Mouse (Mus musculus): ENCODE measurements at regions not wholly inside any gene's neighbourhood (a gene's known extent, or its start where the extent isn't known, plus 50 kb on each side); places are given as distances from the start of the nearest gene placed in this dataset.
"Not testable (repeated sequence)": the region's sequence is repeated elsewhere in the genome, so short reads cannot be mapped to it uniquely, and the experiment has no call there.

GRCm38 (mm10) chr5:16937840-16938239, 146.2 kb downstream of the Gm28710 start:
- DNase-seq (ENCODE audit: low spot score) = peak; percentile 27

GRCm38 (mm10) chr5:16947430-16947829, 155.8 kb downstream of the Gm28710 start:
- no peak for DNase-seq (ENCODE audit: low spot score)

GRCm38 (mm10) chr5:16967735-16968134, 176.1 kb downstream of the Gm28710 start:
- no peak for DNase-seq (ENCODE audit: low spot score)

DNA sequence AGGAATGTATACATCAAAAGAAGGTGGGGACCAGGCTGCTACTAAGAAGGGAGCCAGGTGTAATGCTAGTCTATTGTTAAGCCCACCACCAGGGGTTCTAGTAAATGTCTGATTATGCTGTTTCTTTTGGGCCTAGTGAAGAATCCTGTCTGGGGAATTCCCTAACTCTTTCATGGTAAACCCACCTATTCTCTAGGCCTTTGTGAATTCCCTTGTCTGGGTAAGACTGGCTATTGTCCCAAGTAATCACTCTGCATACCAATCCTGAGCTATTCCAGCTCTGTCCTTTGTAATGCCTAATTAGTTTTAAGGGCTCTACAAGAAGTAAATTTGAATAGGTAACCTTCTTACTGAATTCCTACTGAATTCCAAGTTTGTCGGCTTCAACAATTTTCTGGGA, 177.2 kb downstream of the Gm28710 start:
- not testable (repeated sequence) for DNase-seq (ENCODE audit: low spot score)

- no peak for DNase-seq (ENCODE audit: low spot score)
Measured at GRCm38 (mm10) chr5:16973206-16973896, 181.7 kb downstream of the Gm28710 start.

GRCm38 (mm10) chr5:16976006-16976405, 184.4 kb downstream of the Gm28710 start:
- no peak for DNase-seq (ENCODE audit: low spot score)

GRCm38 (mm10) chr5:16984877-16985276, 193.3 kb downstream of the Gm28710 start:
- DNase-seq (ENCODE audit: low spot score) = no peak

GRCm38 (mm10) chr5:16991518-16991917, 199.9 kb downstream of the Gm28710 start:
- DNase-seq (ENCODE audit: low spot score) = no peak

DNA sequence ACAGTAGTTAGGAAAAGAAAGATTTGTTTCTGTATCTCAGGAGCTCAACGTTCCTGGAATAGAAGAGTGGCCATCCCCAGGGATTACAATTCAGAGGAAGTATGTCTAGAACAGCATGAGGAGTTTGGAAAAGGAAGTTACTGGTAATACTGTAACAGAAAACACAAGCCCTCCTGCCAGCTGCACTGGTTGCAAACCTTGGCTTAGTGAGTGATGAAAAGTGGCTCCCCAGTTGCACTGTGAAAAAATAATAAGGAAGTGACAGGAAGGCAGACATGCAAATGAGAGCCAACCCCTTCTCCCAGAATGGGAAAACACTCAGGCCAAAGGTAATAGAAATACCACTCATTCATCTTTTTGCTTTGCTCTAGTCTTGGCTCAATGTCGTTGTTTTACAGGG, 207.6 kb downstream of the Gm28710 start:
- DNase-seq (ENCODE audit: low spot score) = no peak

DNA sequence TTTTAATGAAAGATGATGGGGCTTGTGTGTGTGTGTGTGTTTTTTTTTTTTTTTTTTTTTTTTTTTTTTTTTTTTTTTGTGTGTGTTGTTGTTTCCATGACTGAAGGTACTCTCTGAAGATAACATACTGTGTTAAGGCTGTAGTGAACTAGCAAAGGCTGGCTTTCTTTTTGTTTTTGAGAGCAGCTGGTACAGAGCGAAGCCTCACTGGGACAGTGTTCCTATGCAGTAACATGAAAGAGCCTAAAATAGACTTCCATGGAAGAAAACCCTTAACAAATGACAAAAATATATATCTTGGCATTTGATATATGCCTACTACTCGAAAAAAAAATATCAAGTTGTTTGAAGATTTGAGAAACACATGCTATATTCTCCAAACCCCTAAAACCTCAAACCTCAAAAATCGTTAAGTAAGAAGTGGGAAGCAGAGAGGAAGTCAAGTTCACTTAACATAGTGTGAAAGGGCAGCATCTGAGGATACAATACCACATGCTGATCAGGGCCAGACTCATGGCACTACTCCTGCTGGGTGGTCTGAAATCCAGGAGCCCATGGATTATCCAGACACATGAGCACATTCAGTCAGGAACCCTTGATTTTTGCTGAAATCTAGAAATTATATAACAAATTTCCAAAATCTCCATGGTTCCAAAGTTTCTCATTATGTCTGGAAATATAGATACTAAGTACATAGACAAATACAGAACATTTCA, 215.4 kb downstream of the Gm28710 start:
- DNase-seq (ENCODE audit: low spot score) = no peak

DNA sequence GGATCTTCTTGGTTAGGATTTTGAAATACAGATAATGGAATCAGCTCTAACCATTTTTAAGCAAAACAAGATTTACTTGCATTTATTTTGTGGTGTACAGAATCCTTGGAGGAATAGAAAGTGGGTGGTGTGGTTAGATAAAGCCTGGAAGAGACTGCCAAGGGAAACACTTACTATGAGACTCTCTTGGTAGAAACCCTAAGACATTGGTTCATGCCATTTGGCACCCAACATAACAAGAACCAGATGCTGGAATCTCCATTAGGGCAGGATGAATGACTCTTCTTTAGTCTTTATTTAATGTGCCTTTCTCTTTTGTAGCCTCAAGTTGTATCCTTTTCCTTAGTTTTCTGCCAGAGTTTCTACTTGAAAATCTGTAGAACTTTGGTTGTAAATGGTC, 230.0 kb downstream of the Gm28710 start:
- no peak for DNase-seq (ENCODE audit: low spot score)

DNA sequence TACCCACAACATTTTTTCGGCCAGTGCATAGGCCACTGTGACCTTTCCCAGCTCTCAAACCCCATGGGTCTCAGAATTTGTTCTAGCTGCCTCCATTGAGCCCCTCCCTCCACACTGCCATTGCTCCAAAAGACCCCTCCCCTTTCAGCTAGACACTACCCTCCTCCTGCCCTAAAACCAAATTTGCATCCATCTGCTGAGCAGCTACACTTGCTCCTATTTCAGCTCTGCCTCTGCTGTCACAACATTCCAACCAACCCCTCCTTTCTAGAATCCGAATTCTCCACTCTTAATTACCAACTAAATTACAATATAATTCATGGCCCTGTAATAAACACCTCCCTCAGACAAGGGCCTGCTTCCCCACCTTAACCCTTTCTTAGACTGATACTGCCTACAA, 262.3 kb downstream of the Gm28710 start:
- DNase-seq (ENCODE audit: low spot score) = no peak

- no peak for DNase-seq (ENCODE audit: low spot score)
Measured at GRCm38 (mm10) chr5:17064565-17064964, 273.0 kb downstream of the Gm28710 start.

DNA sequence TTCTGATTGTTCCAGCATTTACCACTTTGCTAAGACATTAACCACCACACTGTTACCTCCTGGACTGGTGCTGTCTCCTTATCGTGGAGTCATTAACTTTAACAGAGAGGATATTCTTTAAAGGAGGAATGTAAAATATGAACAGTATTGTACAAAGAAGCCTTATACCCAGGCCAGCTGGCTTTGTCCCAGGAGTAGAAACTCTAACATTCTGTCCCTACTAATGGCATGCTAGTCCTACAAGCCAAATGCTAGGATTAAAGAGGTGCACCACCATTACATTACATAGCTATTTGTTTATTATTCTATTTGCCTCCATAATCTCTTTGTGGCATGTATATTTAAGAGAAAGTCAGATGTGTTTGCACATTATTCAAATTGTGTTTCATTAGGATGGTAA, 288.8 kb downstream of the Gm28710 start:
- DNase-seq (ENCODE audit: low spot score) = no peak

DNA sequence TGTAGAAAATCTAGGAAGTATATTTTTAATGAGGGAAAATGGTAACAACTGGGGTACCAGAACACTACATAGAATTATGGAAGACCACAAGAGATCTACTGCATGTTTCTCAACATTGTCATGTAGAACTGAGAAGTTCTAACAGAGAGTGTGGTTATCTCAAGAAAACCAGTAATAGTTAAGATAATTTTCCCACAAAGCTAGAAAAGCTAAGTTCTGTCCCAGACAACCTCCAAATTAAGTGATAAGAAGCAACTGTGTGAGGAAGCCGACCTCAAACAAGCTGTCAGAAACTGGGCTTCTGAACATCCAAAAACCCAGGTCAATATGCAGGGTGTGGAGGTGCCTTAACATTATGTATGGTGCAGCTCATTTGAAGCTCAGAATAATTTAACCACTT, 261.4 kb upstream of the Speer4f2 start:
- DNase-seq (ENCODE audit: low spot score) = no peak

DNA sequence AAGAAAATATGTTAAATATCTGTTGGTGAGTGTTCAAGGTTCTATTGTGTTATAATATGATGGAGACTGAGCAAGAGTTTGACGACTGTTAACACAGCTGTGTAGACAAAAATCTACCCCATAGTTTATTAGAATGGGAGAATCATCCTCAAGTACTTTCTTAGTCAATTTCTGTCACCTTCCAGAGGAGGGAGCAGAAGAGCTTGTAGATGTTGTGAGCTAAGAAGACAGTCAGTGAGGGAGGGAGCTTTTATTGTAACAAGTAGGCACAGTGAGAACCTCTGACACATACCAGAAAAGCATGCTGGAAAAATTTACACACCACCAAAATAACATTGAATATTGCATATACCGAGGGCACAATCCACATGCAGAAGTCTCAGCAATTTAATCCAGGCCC, 261.0 kb upstream of the Speer4f2 start:
- DNase-seq (ENCODE audit: low spot score) = no peak

GRCm38 (mm10) chr5:17115035-17115434, 257.9 kb upstream of the Speer4f2 start:
- no peak for DNase-seq (ENCODE audit: low spot score)

- DNase-seq (ENCODE audit: low spot score) = no peak
Measured at GRCm38 (mm10) chr5:17116072-17116471, 256.9 kb upstream of the Speer4f2 start.

DNA sequence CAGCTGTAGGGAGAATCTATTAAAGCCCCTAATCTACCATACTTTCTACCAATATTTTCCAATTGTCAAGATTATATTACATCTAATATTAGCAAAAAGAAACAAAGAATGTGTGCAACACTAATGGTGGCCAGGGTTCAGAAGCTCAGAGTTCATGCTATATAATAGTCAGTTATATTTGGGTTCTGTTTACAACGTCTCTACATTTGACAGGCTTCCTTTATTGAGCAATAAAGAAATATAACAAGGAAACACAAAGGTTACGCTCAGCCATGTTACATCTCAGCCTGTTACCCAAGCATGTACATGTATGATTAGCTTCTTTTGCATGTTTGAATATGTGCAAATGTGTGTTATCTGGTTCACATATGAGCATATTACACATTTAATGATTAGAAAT, 247.7 kb upstream of the Speer4f2 start:
- no peak for DNase-seq (ENCODE audit: low spot score)

DNA sequence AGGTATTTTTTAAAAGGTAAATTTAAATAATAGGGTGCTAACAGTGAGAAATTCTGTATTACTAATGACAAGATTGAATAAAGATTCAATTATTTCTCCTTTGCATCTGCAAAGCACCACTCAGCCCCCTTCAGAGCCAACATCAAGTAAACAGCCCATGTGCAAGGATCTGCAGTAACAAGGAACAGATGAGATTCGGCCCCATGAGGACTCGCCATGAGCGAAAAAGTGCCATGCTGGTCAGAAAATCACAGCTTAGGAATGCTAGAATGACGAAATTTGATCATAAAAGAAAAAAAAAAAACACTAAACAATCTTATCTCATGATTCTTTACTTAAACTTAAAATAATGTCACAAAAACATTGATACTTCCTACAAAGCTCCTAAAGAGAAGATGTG, 245.5 kb upstream of the Speer4f2 start:
- DNase-seq (ENCODE audit: low spot score) = no peak

GRCm38 (mm10) chr5:17135489-17135888, 237.5 kb upstream of the Speer4f2 start:
- DNase-seq (ENCODE audit: low spot score) = no peak

DNA sequence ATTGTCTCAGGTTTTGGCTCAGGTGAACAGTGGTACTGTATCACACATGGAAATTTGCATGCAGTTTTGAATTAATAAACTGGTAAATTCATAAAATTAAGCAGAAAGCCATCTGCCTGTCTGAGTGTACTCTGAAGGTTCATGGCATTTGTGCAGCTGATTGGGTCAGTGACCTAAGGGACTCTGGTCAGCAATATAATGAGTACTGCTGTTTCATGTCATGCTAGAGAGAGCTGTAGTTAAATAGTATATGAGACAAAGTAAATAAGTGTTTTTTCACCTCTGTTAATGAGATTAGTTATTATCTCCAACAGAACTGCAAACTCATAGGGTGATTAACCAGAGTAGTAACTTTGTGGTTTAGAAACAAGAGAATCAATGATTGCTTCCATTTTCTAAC, 231.4 kb upstream of the Speer4f2 start:
- DNase-seq (ENCODE audit: low spot score) = no peak

DNA sequence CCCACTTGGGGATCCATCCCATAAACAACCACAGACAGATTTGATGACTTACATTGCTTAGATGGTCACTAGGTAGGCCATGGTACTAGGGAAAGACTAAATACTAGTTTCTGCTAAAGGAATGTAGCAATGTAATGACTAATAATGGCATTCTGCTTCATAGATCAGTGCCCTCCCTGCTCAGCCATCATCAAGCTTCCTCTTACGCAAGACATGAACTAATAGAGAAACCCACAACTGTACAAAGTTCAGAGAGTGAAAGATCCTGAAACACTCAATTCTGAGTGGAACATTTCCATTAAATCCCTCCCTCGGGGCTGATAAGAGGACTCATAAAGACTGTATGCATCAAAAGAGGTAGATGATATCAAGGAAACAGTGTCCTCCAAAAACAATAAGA, 198.4 kb upstream of the Speer4f2 start:
- no peak for DNase-seq (ENCODE audit: low spot score)

DNA sequence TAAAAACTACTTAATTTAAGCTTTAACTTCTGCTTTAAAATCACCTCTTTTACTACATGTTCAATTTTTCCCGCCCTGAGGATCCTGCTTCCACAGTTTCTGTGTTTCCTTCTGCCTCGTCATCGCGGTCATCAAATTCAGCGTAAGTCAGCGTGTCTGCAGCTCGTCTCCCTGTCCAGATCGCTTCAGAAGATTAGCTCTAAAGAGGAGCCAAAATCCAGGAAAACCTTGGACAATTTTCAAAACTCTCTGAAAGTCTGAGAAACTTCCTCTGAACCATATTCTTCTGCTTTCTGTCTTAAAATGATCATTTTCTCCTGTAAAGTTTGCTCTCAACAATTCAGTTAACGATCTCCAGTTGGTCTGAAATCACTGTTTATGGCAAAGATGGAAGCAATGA, 196.2 kb upstream of the Speer4f2 start:
- DNase-seq (ENCODE audit: low spot score) = peak; percentile 12
